Mouse (Mus musculus) forebrain, embryonic 14.5 days (tissue): ENCODE data around the gene Zan. TPM values are rescaled to one million over a fixed set of nuclear protein-coding genes. Genes with fewer than 3 reads are reported as not detected.

Source experiments
- ATAC-seq: fragments of 200-750 bp; cut with Nextera tagmentation; 2 replicates; pipeline ENCODE4 v1.8.0; 2017; ENCODE audit warnings: mild to moderate bottlenecking, moderate library complexity
- DNase-seq: peaks from one replicate; pipeline ENCODE4 v3.0.0-alpha.2; 2015; ENCODE audit warnings: low spot score
- H3K27ac ChIP-seq: fragments of 300-500 bp; sonication (generic); 2 replicates; pipeline ENCODE4 v1.5.1; 2014; ENCODE audit warnings: low read depth, mild to moderate bottlenecking, control low read depth, low read length, moderate library complexity
- H3K27me3 ChIP-seq: fragments of 300-500 bp; sonication (generic); replicated peaks from 2 replicates; pipeline ENCODE4 v1.6.1; 2014; ENCODE audit warnings: low read length, control low read depth, mixed read lengths; ENCODE audit not compliant: control insufficient read depth, insufficient read depth
- H3K36me3 ChIP-seq: fragments of 300-500 bp; sonication (generic); 2 replicates; pipeline ENCODE4 v1.6.1; 2014; ENCODE audit warnings: low read length, control low read depth; ENCODE audit not compliant: control insufficient read depth, insufficient read depth
- H3K4me1 ChIP-seq: fragments of 300-500 bp; sonication (generic); 2 replicates; pipeline ENCODE4 v1.6.1; 2014; ENCODE audit warnings: antibody characterized with exemption, low read length, control low read depth; ENCODE audit not compliant: control insufficient read depth, insufficient read depth
- H3K4me2 ChIP-seq: fragments of 300-500 bp; sonication (generic); 2 replicates; pipeline ENCODE4 v1.6.1; 2014; ENCODE audit warnings: mild to moderate bottlenecking, control low read depth, low read length
- H3K4me3 ChIP-seq: fragments of 300-500 bp; sonication (generic); 2 replicates; pipeline ENCODE4 v1.5.1; 2014; ENCODE audit warnings: low read depth, low read length, control low read depth
- H3K9ac ChIP-seq: fragments of 300-500 bp; sonication (generic); 2 replicates; pipeline ENCODE4 v1.6.1; 2014; ENCODE audit warnings: mild to moderate bottlenecking, low read length, control low read depth, moderate library complexity
- H3K9me3 ChIP-seq: fragments of 300-500 bp; sonication (generic); replicated peaks from 2 replicates; pipeline ENCODE4 v1.6.1; 2016; ENCODE audit warnings: low read length, control low read depth, mixed read lengths; ENCODE audit not compliant: control insufficient read depth
- WGBS: fragments of 180-500 bp; shearing (Covaris S2); extraction: QIAGEN DNeasy Blood & Tissue Kit; methylation state at CpG from one replicate; pipeline ENCODE4 v1.1.7; 2014; 5-methylcytosine and 5-hydroxymethylcytosine counted together
- polyA plus RNA-seq: library from polyadenylated mRNA; unstranded; fragments of >200 nt; fragmentation: Nextera tagmentation; extraction: Ambion mirVana; gene quantifications from 2 replicates; pipeline ENCODE4 v1.2.1, GENCODE M21; 2014

Zan gene
- polyA plus RNA-seq, 1 experiment from 2014 or later, result 0.04 TPM

- Histone ChIP-seq H3K4me2 (peak overlapping the region; percentile 89), H3K4me1 (peaks cover 20% of the 10 kb centered on the region), H3K9ac (peak overlapping the region; percentile 99), H3K27me3 (no peaks in the 10 kb centered on the region), H3K4me3 (peak overlapping the region; percentile 99), H3K9me3 (no peaks in the 10 kb centered on the region), H3K36me3 (peaks cover 11% of the 10 kb centered on the region; the same call in 1 of the 2 replicates), H3K27ac (peak overlapping the region; percentile 88)
- ATAC-seq (peak; percentile 81), DNase-seq (peak; percentile 81)
- 3% methylated on average over 21 of the region's 52 CpGs for WGBS
These were observed 33.2 kb upstream of the Zan start for GRCm38 (mm10) chr5:137510014-137510501.

GRCm38 (mm10) chr5:137504041-137504440, 27.2 kb upstream of the Zan start:
- DNase-seq (no peak), ATAC-seq (no peak)
- Histone ChIP-seq H3K36me3 (no peaks in the 10 kb centered on the region), H3K27ac (no peak overlapping the region), H3K4me1 (peaks cover 10% of the 10 kb centered on the region), H3K9me3 (no peaks in the 10 kb centered on the region), H3K4me2 (no peak overlapping the region), H3K4me3 (no peak overlapping the region), H3K27me3 (no peaks in the 10 kb centered on the region), H3K9ac (no peak overlapping the region)
- 84% methylated on average over 6 of the region's 6 CpGs for WGBS

GRCm38 (mm10) chr5:137502667-137503110, 25.8 kb upstream of the Zan start:
- ATAC-seq, result peak; percentile 80
- under 1% methylated on average over 30 of the region's 30 CpGs for WGBS
- Histone ChIP-seq H3K9ac (peak overlapping the region; percentile 80), H3K4me1 (peaks cover 10% of the 10 kb centered on the region), H3K4me2 (peak overlapping the region; percentile 60), H3K27me3 (no peaks in the 10 kb centered on the region), H3K36me3 (no peaks in the 10 kb centered on the region), H3K4me3 (peak overlapping the region; percentile 62), H3K27ac (peak overlapping the region; percentile 94), H3K9me3 (no peaks in the 10 kb centered on the region)
- DNase-seq, result peak; percentile 94

- 3% methylated on average over 64 of the region's 64 CpGs for WGBS
- Histone ChIP-seq H3K4me1 (peaks cover 10% of the 10 kb centered on the region), H3K9ac (peak within 1 kb of the TSS; percentile 80), H3K9me3 (no peaks in the 10 kb centered on the region), H3K4me2 (peak within 1 kb of the TSS; percentile 83), H3K4me3 (peak within 1 kb of the TSS; percentile 62), H3K27ac (peak within 1 kb of the TSS; percentile 94), H3K27me3 (no peaks in the 10 kb centered on the region), H3K36me3 (no peaks in the 10 kb centered on the region)
- DNase-seq, result peak; percentile 100
- ATAC-seq, result peak; percentile 96
These were observed 25.1 kb upstream of the Zan start, which contains the start of gene Pop7 for GRCm38 (mm10) chr5:137501709-137502666. TSS of gene Pop7 (minus strand) at chr5:137502518.

- no peaks in the 10 kb centered on the region for H3K9me3 ChIP-seq
- no peaks in the 10 kb centered on the region for H3K27me3 ChIP-seq
- H3K36me3 ChIP-seq, result no peaks in the 10 kb centered on the region
- ATAC-seq, result no peak
- H3K4me3 ChIP-seq, result no peak overlapping the region
- H3K27ac ChIP-seq, result no peak overlapping the region
- H3K4me2 ChIP-seq, result no peak overlapping the region
- WGBS, result 92% methylated on average over 7 of the region's 7 CpGs
- no peak for DNase-seq
- peaks cover 10% of the 10 kb centered on the region for H3K4me1 ChIP-seq
- H3K9ac ChIP-seq, result no peak overlapping the region
These were observed 23.3 kb upstream of the Zan start for GRCm38 (mm10) chr5:137500186-137500585.

GRCm38 (mm10) chr5:137493831-137494230, 17.0 kb upstream of the Zan start:
- Histone ChIP-seq H3K36me3 (no peaks in the 10 kb centered on the region), H3K9me3 (no peaks in the 10 kb centered on the region), H3K4me1 (no peaks in the 10 kb centered on the region), H3K4me2 (no peak overlapping the region), H3K27ac (no peak overlapping the region), H3K27me3 (no peaks in the 10 kb centered on the region), H3K4me3 (no peak overlapping the region), H3K9ac (no peak overlapping the region)
- 83% methylated on average over 13 of the region's 13 CpGs for WGBS
- peak; percentile 2 for DNase-seq
- no peak for ATAC-seq

GRCm38 (mm10) chr5:137491559-137491958, 14.7 kb upstream of the Zan start:
- no peak for DNase-seq
- no peaks in the 10 kb centered on the region for H3K9me3 ChIP-seq
- no peak overlapping the region for H3K4me3 ChIP-seq
- H3K9ac ChIP-seq, result no peak overlapping the region
- no peak overlapping the region for H3K4me2 ChIP-seq
- no peaks in the 10 kb centered on the region for H3K36me3 ChIP-seq
- ATAC-seq, result no peak
- 61% methylated on average over 4 of the region's 4 CpGs for WGBS
- H3K4me1 ChIP-seq, result no peaks in the 10 kb centered on the region
- H3K27me3 ChIP-seq, result no peaks in the 10 kb centered on the region
- no peak overlapping the region for H3K27ac ChIP-seq

GRCm38 (mm10) chr5:137487616-137488015, 10.8 kb upstream of the Zan start:
- ATAC-seq, result no peak
- Histone ChIP-seq H3K27ac (no peak overlapping the region), H3K9me3 (no peaks in the 10 kb centered on the region), H3K4me2 (no peak overlapping the region), H3K27me3 (no peaks in the 10 kb centered on the region), H3K9ac (no peak overlapping the region), H3K4me1 (no peaks in the 10 kb centered on the region), H3K36me3 (no peaks in the 10 kb centered on the region), H3K4me3 (no peak overlapping the region)
- DNase-seq, result no peak
- 91% methylated on average over 7 of the region's 7 CpGs for WGBS

- DNase-seq (no peak), ATAC-seq (no peak)
- no peaks in the 10 kb centered on the region for H3K27me3 ChIP-seq
- H3K4me3 ChIP-seq, result peak overlapping the region; percentile 19
- no peaks in the 10 kb centered on the region for H3K9me3 ChIP-seq
- 2% methylated on average over 17 of the region's 17 CpGs for WGBS
- H3K27ac ChIP-seq, result no peak overlapping the region
- no peaks in the 10 kb centered on the region for H3K4me1 ChIP-seq
- peak overlapping the region; percentile 45 for H3K4me2 ChIP-seq
- no peaks in the 10 kb centered on the region for H3K36me3 ChIP-seq
- peak overlapping the region; percentile 40; the same call in 1 of the 2 replicates for H3K9ac ChIP-seq
These were observed 8.9 kb upstream of the Zan start for GRCm38 (mm10) chr5:137485851-137486155.
